Mouse (Mus musculus) lung, embryonic 15.5 days (tissue): ENCODE results near the gene Pclo. TPM values are rescaled to one million over a fixed set of nuclear protein-coding genes. Genes with fewer than 3 reads are reported as not detected.
A peak's percentile ranks its signal among the peaks of the same experiment; 100 is the strongest.

Source experiments
- ATAC-seq: fragments of 200-750 bp; cut with Nextera tagmentation; 2 replicates; pipeline ENCODE4 v1.8.0; 2017; ENCODE audit warnings: moderate number of reproducible peaks, borderline replicate concordance; ENCODE audit not compliant: low FRiP score, low TSS enrichment; ENCODE audit errors: extremely low read depth
- H3K27ac ChIP-seq: fragments of 300-500 bp; sonication (generic); 2 replicates; pipeline ENCODE4 v1.5.1; 2015; ENCODE audit warnings: moderate library complexity, mild to moderate bottlenecking, inconsistent platforms
- H3K27me3 ChIP-seq: fragments of 300-500 bp; sonication (generic); 2 replicates; pipeline ENCODE4 v1.6.1; 2015; ENCODE audit warnings: inconsistent platforms
- H3K36me3 ChIP-seq: fragments of 300-500 bp; sonication (generic); 2 replicates; pipeline ENCODE4 v1.6.1; 2015; ENCODE audit warnings: inconsistent platforms
- H3K4me1 ChIP-seq: fragments of 300-500 bp; sonication (generic); 2 replicates; pipeline ENCODE4 v1.6.1; 2015; ENCODE audit warnings: inconsistent platforms
- H3K4me2 ChIP-seq: fragments of 300-500 bp; sonication (generic); 2 replicates; pipeline ENCODE4 v1.6.1; 2015; ENCODE audit warnings: inconsistent platforms, mild to moderate bottlenecking, moderate library complexity
- H3K4me3 ChIP-seq: fragments of 300-500 bp; sonication (generic); 2 replicates; pipeline ENCODE4 v1.5.1; 2015; ENCODE audit warnings: mild to moderate bottlenecking, inconsistent platforms
- H3K9ac ChIP-seq: fragments of 300-500 bp; sonication (generic); 2 replicates; pipeline ENCODE4 v1.6.1; 2015; ENCODE audit warnings: inconsistent platforms
- H3K9me3 ChIP-seq: fragments of 300-500 bp; sonication (generic); 2 replicates; pipeline ENCODE4 v1.6.1; 2016; ENCODE audit warnings: inconsistent platforms
- WGBS: fragments of 180-500 bp; shearing (Covaris S2); methylation state at CpG from one replicate; pipeline ENCODE4 v1.1.7; 2015; 5-methylcytosine and 5-hydroxymethylcytosine counted together
- polyA plus RNA-seq: library from polyadenylated mRNA; unstranded; fragments of >200 nt; fragmentation: Nextera tagmentation; extraction: Ambion mirVana; gene quantifications from 2 replicates; pipeline ENCODE4 v1.2.1, GENCODE M21; 2015

The Pclo gene
- polyA plus RNA-seq, 1 experiment from 2014 or later = 0.50 TPM

DNA sequence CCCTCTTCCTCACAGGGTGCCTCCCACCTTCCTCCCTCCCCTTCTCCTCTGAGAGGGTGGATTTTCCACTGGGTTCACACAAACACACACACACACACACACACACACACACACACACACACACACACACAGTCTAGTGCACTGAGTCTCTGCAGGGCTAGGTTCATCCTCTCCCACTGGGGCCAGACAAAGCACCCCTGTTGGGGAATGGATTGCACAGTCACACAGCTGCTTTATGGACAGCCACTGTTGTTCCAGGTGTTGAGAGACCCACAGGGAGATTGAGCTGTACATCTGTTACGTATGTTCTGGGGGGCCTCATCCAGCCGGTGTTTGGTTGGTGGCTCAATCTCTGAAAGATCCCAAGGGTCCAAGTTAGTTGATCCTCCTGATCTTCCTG, 182.0 kb downstream of the Pclo start:
- Histone ChIP-seq H3K36me3 (no peaks in the 10 kb centered on the region), H3K27me3 (no peaks in the 10 kb centered on the region), H3K9ac (no peak overlapping the region), H3K9me3 (no peaks in the 10 kb centered on the region), H3K4me2 (no peak overlapping the region), H3K4me3 (no peak overlapping the region), H3K27ac (no peak overlapping the region), H3K4me1 (no peaks in the 10 kb centered on the region)
- WGBS = 92% methylated on average over 2 of the region's 2 CpGs
- ATAC-seq = no peak

DNA sequence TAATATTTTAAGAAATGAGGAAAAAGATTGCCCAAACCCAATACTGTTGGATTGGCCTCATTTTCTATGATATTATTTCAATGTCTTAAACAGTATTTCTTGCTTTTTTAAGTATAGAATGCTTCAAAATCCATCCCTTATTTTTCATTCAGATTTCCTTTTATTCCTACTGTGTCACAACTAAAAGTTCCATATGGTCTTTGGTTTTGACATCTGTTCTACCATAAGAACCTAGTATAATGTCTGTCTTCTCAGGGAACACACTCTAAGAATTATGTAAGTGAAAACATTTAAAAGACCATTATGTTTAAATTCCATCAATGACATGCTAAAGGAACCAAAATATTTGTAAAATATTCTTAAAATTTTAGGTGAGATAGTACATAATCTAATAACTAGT, 186.2 kb downstream of the Pclo start:
- no peaks in the 10 kb centered on the region for H3K4me1 ChIP-seq
- no peak for ATAC-seq
- no peak overlapping the region for H3K9ac ChIP-seq
- H3K27me3 ChIP-seq = no peaks in the 10 kb centered on the region
- no peaks in the 10 kb centered on the region for H3K36me3 ChIP-seq
- no peak overlapping the region for H3K4me3 ChIP-seq
- H3K27ac ChIP-seq = no peak overlapping the region
- no peak overlapping the region for H3K4me2 ChIP-seq
- no peaks in the 10 kb centered on the region for H3K9me3 ChIP-seq

DNA sequence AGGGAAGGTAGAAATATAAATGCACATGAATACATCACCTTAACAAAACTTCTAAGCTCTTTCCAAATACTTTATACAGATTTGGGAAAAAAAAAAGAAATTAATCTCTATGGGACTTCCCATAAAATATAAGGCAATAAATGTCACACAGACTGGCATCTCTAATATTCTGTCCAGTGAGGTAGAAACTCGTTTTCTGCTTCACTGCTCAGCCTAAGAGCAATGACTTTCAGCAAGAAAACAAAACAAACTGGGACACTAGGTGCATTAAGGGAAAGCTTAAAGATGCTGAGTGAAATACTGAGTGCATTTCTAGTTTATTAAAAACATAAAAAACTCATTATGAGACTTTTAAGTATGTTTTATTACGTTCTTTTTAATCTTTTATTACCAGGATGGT, 190.7 kb downstream of the Pclo start:
- H3K9me3 ChIP-seq = no peaks in the 10 kb centered on the region
- H3K4me1 ChIP-seq = no peaks in the 10 kb centered on the region
- no peak overlapping the region for H3K27ac ChIP-seq
- 57% methylated on average over 2 of the region's 2 CpGs for WGBS
- no peak for ATAC-seq
- no peak overlapping the region for H3K9ac ChIP-seq
- no peak overlapping the region for H3K4me3 ChIP-seq
- H3K4me2 ChIP-seq = no peak overlapping the region
- no peaks in the 10 kb centered on the region for H3K27me3 ChIP-seq
- no peaks in the 10 kb centered on the region for H3K36me3 ChIP-seq

DNA sequence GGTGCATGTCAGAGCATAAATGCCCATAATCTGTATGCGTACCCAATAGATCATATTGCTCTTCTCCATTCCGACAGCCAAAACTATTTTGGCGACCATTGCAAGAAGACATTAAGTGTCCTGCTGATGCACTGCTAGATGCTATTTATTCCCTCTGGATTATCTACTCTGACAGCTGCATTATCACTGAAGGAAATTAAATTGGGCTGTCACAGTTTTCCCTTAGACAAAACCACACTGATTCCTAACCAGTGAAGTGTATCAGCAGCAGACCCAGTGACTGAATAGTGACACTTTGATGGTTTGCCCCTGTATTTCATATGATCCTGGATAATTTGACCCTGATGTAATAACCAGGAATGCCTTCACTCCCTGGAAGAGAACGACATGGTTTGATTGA, 192.6 kb downstream of the Pclo start:
- Histone ChIP-seq H3K36me3 (no peaks in the 10 kb centered on the region), H3K9me3 (no peaks in the 10 kb centered on the region), H3K27me3 (no peaks in the 10 kb centered on the region), H3K9ac (no peak overlapping the region), H3K4me3 (no peak overlapping the region), H3K4me1 (no peaks in the 10 kb centered on the region), H3K4me2 (no peak overlapping the region), H3K27ac (no peak overlapping the region)
- WGBS = 76% methylated on average over 4 of the region's 4 CpGs
- no peak for ATAC-seq

DNA sequence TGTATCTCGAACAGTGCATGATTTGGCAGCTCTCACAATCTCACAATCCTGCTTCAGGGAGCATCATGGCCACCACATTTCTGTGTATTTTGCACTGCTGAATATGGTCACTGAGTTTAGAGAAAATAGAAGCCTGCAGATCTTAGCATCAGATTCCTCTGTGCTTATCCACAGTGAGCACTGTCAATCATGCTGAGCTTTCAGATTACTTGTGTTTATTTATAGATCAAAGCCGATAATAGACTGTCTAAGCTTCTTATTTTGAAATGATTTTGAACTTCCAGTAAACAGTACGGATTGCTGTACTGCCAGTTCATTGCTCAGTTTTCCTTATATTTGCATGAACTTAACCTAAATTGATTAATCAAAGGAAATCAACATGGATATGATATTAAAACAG, 208.9 kb downstream of the Pclo start:
- no peak overlapping the region for H3K27ac ChIP-seq
- ATAC-seq = no peak
- H3K9me3 ChIP-seq = no peaks in the 10 kb centered on the region
- no peaks in the 10 kb centered on the region for H3K27me3 ChIP-seq
- H3K9ac ChIP-seq = no peak overlapping the region
- no peaks in the 10 kb centered on the region for H3K36me3 ChIP-seq
- no peak overlapping the region for H3K4me2 ChIP-seq
- WGBS = 55% methylated on average over 3 of the region's 3 CpGs
- no peak overlapping the region for H3K4me3 ChIP-seq
- H3K4me1 ChIP-seq = no peaks in the 10 kb centered on the region

DNA sequence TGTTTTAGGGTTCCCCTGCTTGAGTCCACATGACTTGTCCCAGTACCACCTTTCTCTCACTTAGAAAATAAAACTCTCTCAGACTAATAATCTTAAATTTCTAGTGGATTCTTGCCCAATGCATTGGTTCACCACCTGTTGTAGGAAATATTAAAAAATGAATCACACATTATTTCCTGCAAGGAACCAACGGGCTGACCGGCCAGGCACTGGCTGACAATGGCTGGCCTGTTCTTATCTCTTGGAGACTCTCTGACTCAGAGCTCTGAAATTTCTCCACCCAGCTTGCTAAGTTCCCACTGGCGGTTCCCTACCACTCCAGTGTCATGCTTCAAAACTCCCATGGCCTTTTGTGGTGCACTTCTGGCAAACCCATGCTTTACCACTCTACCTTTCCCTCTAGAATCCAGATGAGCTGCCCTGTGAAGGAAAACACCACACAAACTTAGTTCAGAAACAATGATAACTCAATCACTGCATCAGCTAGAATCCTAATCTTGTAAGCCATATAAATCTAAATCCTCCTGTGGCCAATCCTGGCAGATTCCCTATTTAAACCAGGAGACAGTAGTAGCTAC, 214.0 kb downstream of the Pclo start:
- Histone ChIP-seq H3K4me2 (no peak overlapping the region), H3K36me3 (no peaks in the 10 kb centered on the region), H3K4me1 (no peaks in the 10 kb centered on the region), H3K9ac (no peak overlapping the region), H3K27ac (no peak overlapping the region), H3K9me3 (no peaks in the 10 kb centered on the region), H3K27me3 (no peaks in the 10 kb centered on the region), H3K4me3 (no peak overlapping the region)
- no peak for ATAC-seq
- 54% methylated on average over 3 of the region's 3 CpGs for WGBS

DNA sequence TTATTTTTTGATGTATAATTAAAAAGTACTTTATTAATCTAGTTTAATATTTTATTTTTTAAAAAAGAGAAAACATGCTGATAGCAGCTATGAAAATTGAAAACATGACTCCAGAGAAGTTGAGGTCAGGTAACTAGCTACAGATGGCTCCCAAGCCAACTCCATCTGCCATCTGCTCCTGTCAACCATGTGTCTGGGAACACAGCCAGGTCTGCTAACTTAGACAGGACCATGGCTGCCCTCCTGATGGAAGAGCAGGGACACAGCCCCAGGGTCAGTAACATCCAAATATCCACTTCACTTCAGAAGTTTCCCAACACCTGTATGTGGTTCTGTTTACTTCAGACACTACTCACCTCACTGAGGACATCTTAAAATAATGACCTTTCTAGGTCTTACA, 236.2 kb downstream of the Pclo start:
- Histone ChIP-seq H3K27me3 (no peaks in the 10 kb centered on the region), H3K4me2 (no peak overlapping the region), H3K9me3 (no peaks in the 10 kb centered on the region), H3K36me3 (no peaks in the 10 kb centered on the region), H3K4me1 (no peaks in the 10 kb centered on the region), H3K27ac (no peak overlapping the region), H3K9ac (no peak overlapping the region), H3K4me3 (no peak overlapping the region)
- no peak for ATAC-seq

DNA sequence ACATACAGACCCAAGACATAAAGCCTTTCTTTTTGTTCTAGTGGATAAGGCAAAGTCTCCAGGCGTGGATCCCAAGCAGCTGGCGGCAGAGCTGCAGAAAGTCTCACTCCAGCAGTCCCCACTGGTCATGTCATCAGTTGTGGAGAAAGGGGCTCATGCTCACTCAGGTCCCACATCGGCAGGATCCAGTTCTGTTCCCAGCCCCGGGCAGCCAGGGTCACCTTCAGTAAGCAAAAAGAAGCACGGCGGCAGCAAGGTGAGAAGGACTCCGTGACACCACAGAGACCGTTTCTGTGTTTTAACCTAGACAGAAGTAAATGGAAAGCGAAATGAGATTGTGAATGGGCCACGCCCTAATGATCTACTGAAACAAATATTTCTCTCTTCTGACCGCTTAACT, 252.0 kb downstream of the Pclo start:
- no peaks in the 10 kb centered on the region for H3K4me1 ChIP-seq
- no peak for ATAC-seq
- H3K9ac ChIP-seq = no peak overlapping the region
- no peaks in the 10 kb centered on the region for H3K9me3 ChIP-seq
- no peaks in the 10 kb centered on the region for H3K36me3 ChIP-seq
- no peak overlapping the region for H3K4me3 ChIP-seq
- no peak overlapping the region for H3K27ac ChIP-seq
- H3K27me3 ChIP-seq = no peaks in the 10 kb centered on the region
- no peak overlapping the region for H3K4me2 ChIP-seq
- 79% methylated on average over 11 of the region's 11 CpGs for WGBS

DNA sequence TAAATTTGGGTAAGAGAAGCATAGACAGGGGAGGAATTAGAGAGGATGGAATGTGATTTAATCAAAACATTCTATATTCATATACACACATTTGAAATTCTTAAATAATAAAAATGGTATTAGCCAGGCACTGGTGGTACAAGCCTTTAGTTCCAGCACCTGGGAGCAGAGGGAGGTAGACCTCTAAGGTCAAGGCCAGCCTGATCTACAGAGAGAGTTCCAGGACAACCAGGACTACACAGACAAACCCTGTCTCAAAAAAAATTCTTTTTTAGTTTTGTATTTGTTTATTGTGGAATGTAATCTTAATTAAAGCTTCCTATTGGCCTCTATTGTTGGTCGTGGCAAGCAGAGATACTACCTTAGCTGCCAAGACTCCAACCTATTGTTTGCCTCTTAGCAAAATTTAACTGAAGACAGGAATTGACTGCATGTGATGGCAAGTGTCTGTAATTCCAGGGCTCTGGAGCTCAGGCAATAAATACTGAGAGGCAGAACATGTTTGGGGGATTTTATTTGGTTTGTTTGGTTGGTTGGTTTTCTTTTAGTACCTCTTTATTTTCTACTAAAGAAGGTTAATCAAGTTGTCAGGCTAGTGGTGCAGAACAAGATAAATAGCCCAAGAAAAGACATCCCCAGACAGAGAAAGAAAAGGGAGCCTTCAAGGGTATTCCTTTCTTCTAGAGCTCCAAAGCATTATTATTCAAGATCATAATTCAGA, 267.8 kb downstream of the Pclo start:
- ATAC-seq = no peak
- WGBS = 50% methylated on average over 1 of the region's 1 CpGs
- H3K4me3 ChIP-seq = no peak overlapping the region
- H3K4me1 ChIP-seq = no peaks in the 10 kb centered on the region
- H3K27ac ChIP-seq = no peak overlapping the region
- no peaks in the 10 kb centered on the region for H3K9me3 ChIP-seq
- H3K27me3 ChIP-seq = no peaks in the 10 kb centered on the region
- H3K36me3 ChIP-seq = no peaks in the 10 kb centered on the region
- no peak overlapping the region for H3K4me2 ChIP-seq
- H3K9ac ChIP-seq = no peak overlapping the region

DNA sequence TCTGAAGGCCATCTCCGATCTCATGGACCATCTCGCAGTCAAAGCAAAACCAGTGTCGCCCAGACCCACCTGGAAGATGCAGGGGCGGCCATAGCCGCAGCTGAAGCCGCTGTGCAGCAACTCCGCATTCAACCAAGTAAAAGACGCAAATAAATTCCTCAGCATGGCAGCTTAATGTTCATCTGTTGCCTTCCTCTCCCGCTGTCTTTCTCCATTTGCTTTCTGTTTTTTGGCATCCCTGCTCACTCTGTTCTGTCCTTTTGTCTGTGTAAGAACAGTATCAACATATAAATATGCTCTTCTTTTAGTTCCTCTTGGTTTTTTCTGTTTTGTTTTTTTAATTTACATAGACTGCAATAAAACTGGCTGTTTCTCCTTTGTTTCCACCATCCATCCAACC, 279.2 kb downstream of the Pclo start:
- H3K4me1 ChIP-seq = no peaks in the 10 kb centered on the region
- H3K27me3 ChIP-seq = no peaks in the 10 kb centered on the region
- no peak for ATAC-seq
- H3K27ac ChIP-seq = no peak overlapping the region
- WGBS = 92% methylated on average over 9 of the region's 9 CpGs
- H3K9ac ChIP-seq = no peak overlapping the region
- no peak overlapping the region for H3K4me2 ChIP-seq
- no peaks in the 10 kb centered on the region for H3K9me3 ChIP-seq
- H3K36me3 ChIP-seq = no peaks in the 10 kb centered on the region
- H3K4me3 ChIP-seq = no peak overlapping the region

DNA sequence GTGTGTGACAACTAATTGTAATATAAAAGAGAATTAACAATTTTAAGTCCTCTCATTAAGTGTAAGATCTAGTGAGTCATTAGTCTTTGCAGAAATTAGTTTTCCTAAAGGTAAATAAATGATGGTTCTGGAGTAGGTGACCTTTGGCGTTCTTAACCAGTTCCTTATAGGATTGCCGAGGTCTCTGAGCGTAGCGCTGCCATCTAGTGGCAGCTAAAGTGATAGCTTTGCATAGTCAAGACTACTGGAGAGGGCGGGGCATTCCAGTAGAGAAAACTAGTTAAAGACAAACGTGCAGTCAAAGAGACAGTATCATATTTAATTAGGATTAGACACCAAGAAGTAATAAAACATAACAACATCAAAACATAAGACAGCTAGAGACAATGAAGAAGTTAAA, 292.4 kb downstream of the Pclo start:
- Histone ChIP-seq H3K9me3 (no peaks in the 10 kb centered on the region), H3K4me1 (no peaks in the 10 kb centered on the region), H3K4me2 (no peak overlapping the region), H3K9ac (no peak overlapping the region), H3K27ac (no peak overlapping the region), H3K4me3 (no peak overlapping the region), H3K36me3 (no peaks in the 10 kb centered on the region), H3K27me3 (no peaks in the 10 kb centered on the region)
- WGBS = 2% methylated on average over 6 of the region's 6 CpGs
- peak; percentile 39; the same call in 1 of the 2 replicates for ATAC-seq

DNA sequence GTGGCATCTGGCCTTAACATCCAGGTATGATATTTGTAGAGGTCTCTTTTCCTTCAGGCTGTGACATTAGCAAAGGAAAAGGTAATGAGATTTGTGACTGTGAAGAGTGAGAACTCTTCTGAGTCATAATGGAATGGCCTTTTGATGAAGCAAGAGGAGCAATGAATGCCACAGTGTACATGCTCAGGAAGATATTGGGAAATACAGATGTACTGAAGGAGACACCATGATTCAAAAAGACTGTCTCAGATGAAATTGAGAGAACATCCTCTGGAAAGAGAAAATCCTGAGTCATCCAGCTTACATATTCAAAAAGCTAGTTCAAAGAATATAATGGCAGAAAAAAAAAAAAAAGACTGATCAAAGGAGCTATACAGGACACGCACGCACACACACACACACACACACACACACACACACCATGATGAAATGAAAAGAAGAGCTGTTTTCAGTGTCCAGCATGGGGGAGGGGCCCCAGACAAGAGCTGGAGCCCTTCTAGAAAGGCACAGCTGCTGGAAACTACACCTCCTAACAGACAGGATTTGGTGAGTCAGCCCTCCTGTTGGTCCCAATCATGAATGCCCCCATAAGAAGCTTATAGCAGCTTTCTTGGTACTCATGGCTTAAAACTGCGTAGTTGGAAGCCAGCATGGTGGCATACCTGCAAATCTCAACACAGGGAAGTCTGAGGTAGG, 318.6 kb downstream of the Pclo start:
- whole genome bisulfite sequencing = 71% methylated on average over 3 of the region's 3 CpGs
- no peak overlapping the region for H3K4me3 ChIP-seq
- no peak for ATAC-seq

More for the DNA sequence above, 318.6 kb downstream of the Pclo start:
- H3K9ac ChIP-seq = no peak overlapping the region
- no peaks in the 10 kb centered on the region for H3K4me1 ChIP-seq
- no peaks in the 10 kb centered on the region for H3K36me3 ChIP-seq
- H3K9me3 ChIP-seq = no peaks in the 10 kb centered on the region
- H3K4me2 ChIP-seq = no peak overlapping the region
- H3K27ac ChIP-seq = 0 out of 2 replicates have a peak overlapping the region, but pooled peaks have one; percentile 19
- no peaks in the 10 kb centered on the region for H3K27me3 ChIP-seq
